Mouse (Mus musculus): ENCODE measurements around the gene Gdf11. TPM values are rescaled to one million over a fixed set of nuclear protein-coding genes. Genes with fewer than 3 reads are reported as not detected.

Gdf11 gene
- polyA plus RNA-seq, 1 experiment from 2014 or later: 62.3 TPM

GRCm38 (mm10) chr10:128900698-128901097 lies 9.2 kb upstream of the Gdf11 start, which contains the start of gene Cd63:
Gene Cd63, plus strand, starts transcription at chr10:128900989.
- DNase-seq (ENCODE audit: low read depth, low spot score) (no peak), ATAC-seq (no peak)
- ChIA-PET POLR2A (no interaction called here), CTCF (interaction anchor here (1.6 kb wide), 1 partner anchor 13 kb away, joined by 4 read pairs; no protein-coding TSS in a partner anchor)
- in situ Hi-C loops (cut with MboI; ENCODE audit: low pct_unique_long_range_greater_than_20kb): loop anchor here (25.0 kb wide), 1 partner anchor 1238 kb away; the partner anchor contains the start of genes Nab2 and Nemp1
- no peaks in the 10 kb centered on the region for H3K27me3 ChIP-seq
- TF ChIP-seq CTCF (IDR thresholded peaks at IDR 0.05): no peak

- ATAC-seq: no peak
- ChIA-PET CTCF (interaction anchor here (1.6 kb wide), 1 partner anchor 13 kb away, joined by 4 read pairs; no protein-coding TSS in a partner anchor), POLR2A (no interaction called here)
- TF ChIP-seq CTCF (IDR thresholded peaks at IDR 0.05): no peak
- in situ Hi-C loops (cut with MboI; ENCODE audit: low pct_unique_long_range_greater_than_20kb): loop anchor here (5.0 to 25.0 kb wide), 3 partner anchors 58 to 1238 kb away; partner anchors contain the start of genes Nab2 and Nemp1
- H3K27me3 ChIP-seq: no peaks in the 10 kb centered on the region
- DNase-seq (ENCODE audit: low read depth, low spot score): no peak
Observed at GRCm38 (mm10) chr10:128899759-128900490, 8.4 kb upstream of the Gdf11 start.

- no peak for DNase-seq (ENCODE audit: low read depth, low spot score)
- in situ Hi-C loops (cut with MboI; ENCODE audit: low pct_unique_long_range_greater_than_20kb): loop anchor here (5.0 kb wide), 2 partner anchors 55 to 165 kb away; no protein-coding TSS in a partner anchor
- no peak for TF ChIP-seq CTCF (IDR thresholded peaks at IDR 0.05)
- POLR2A ChIA-PET: interaction anchor here (0.8 kb wide), 1 partner anchor 14 kb away, joined by 3 read pairs; no protein-coding TSS in a partner anchor
- CTCF ChIA-PET: interaction anchor here (1.6 to 2.3 kb wide), 3 partner anchors 8 to 48 kb away, joined by 3 to 17 read pairs (median 5); no protein-coding TSS in a partner anchor
- H3K27me3 ChIP-seq: no peaks in the 10 kb centered on the region
- no peak for ATAC-seq
Observed at GRCm38 (mm10) chr10:128897501-128897900, 6.0 kb upstream of the Gdf11 start.

- no peaks in the 10 kb centered on the region for H3K27me3 ChIP-seq
- POLR2A ChIA-PET: interaction anchor here (0.7 to 1.2 kb wide), 3 partner anchors 11 to 18 kb away, joined by 3 read pairs; no protein-coding TSS in a partner anchor
- in situ Hi-C loops (cut with MboI; ENCODE audit: low pct_unique_long_range_greater_than_20kb): loop anchor here (5.0 kb wide), 2 partner anchors 55 to 165 kb away; no protein-coding TSS in a partner anchor
- CTCF ChIA-PET: interaction anchor here (1.4 to 2.7 kb wide), 8 partner anchors 9 to 48 kb away, joined by 3 to 17 read pairs (median 5); no protein-coding TSS in a partner anchor
- TF ChIP-seq CTCF (IDR thresholded peaks at IDR 0.05): no peak
- DNase-seq (ENCODE audit: low read depth, low spot score) (no peak), ATAC-seq (no peak)
Observed at GRCm38 (mm10) chr10:128896807-128897206, 5.3 kb upstream of the Gdf11 start.

- CTCF ChIA-PET: interaction anchor here (0.9 to 2.9 kb wide), 18 partner anchors 9 to 178 kb away, joined by 3 to 17 read pairs (median 5); partner anchors contain the start of genes Bloc1s1 and Rdh5
- H3K27me3 ChIP-seq: no peaks in the 10 kb centered on the region
- no peak for DNase-seq (ENCODE audit: low read depth, low spot score)
- in situ Hi-C loops (cut with MboI; ENCODE audit: low pct_unique_long_range_greater_than_20kb): loop anchor here (5.0 kb wide), 2 partner anchors 54 to 164 kb away; no protein-coding TSS in a partner anchor
- POLR2A ChIA-PET: interaction anchor here (0.6 to 1.2 kb wide), 6 partner anchors 12 to 607 kb away, joined by 3 to 4 read pairs (median 3); no protein-coding TSS in a partner anchor
- no peak for ATAC-seq
- no peak for TF ChIP-seq CTCF (IDR thresholded peaks at IDR 0.05)
Observed at GRCm38 (mm10) chr10:128895952-128896693, 4.6 kb upstream of the Gdf11 start.

GRCm38 (mm10) chr10:128895437-128895836 lies 3.9 kb upstream of the Gdf11 start:
- TF ChIP-seq CTCF (IDR thresholded peaks at IDR 0.05): peak; percentile 80
- ChIA-PET CTCF (interaction anchor here (0.7 to 2.9 kb wide), 20 partner anchors 9 to 177 kb away, joined by 3 to 17 read pairs (median 5); partner anchors contain the start of genes Bloc1s1 and Rdh5), POLR2A (interaction anchor here (0.6 to 1.1 kb wide), 4 partner anchors 13 to 606 kb away, joined by 3 to 4 read pairs (median 3); no protein-coding TSS in a partner anchor)
- in situ Hi-C loops (cut with MboI; ENCODE audit: low pct_unique_long_range_greater_than_20kb): loop anchor here (5.0 kb wide), 2 partner anchors 53 to 163 kb away; no protein-coding TSS in a partner anchor
- DNase-seq (ENCODE audit: low read depth, low spot score) (peak; percentile 63), ATAC-seq (peak; percentile 40)
- no peaks in the 10 kb centered on the region for H3K27me3 ChIP-seq

GRCm38 (mm10) chr10:128892246-128892645 lies 728 bp upstream of the Gdf11 start:
- ChIA-PET POLR2A (interaction anchor here (1.0 to 1.5 kb wide), 2 partner anchors 17 to 84 kb away, joined by 3 to 4 read pairs; no protein-coding TSS in a partner anchor), CTCF (interaction anchor here (1.1 to 1.6 kb wide), 3 partner anchors 39 to 86 kb away, joined by 3 to 6 read pairs (median 4); no protein-coding TSS in a partner anchor)
- no peak for TF ChIP-seq CTCF (IDR thresholded peaks at IDR 0.05)

GRCm38 (mm10) chr10:128890383-128891295 lies 879 bp downstream of the Gdf11 start:
- POLR2A ChIA-PET: interaction anchor here (1.0 to 1.7 kb wide), 6 partner anchors 9 to 85 kb away, joined by 3 to 5 read pairs (median 4); no protein-coding TSS in a partner anchor
- TF ChIP-seq CTCF (IDR thresholded peaks at IDR 0.05): no peak
- no peaks in the 10 kb centered on the region for H3K27me3 ChIP-seq
- no peak for DNase-seq (ENCODE audit: low read depth, low spot score)
- CTCF ChIA-PET: interaction anchor here (1.0 to 1.3 kb wide), 3 partner anchors 18 to 58 kb away, joined by 3 read pairs; no protein-coding TSS in a partner anchor
- in situ Hi-C loops (cut with MboI; ENCODE audit: low pct_unique_long_range_greater_than_20kb): no loop called here
- ATAC-seq: no peak

More at GRCm38 (mm10) chr10:128892246-128892645, 728 bp upstream of the Gdf11 start:
- ATAC-seq (no peak), DNase-seq (ENCODE audit: low read depth, low spot score) (no peak)
- in situ Hi-C loops (cut with MboI; ENCODE audit: low pct_unique_long_range_greater_than_20kb): no loop called here
- no peaks in the 10 kb centered on the region for H3K27me3 ChIP-seq

- in situ Hi-C loops (cut with MboI; ENCODE audit: low pct_unique_long_range_greater_than_20kb): no loop called here
- DNase-seq (ENCODE audit: low read depth, low spot score) (no peak), ATAC-seq (no peak)
- ChIA-PET POLR2A (interaction anchor here (1.4 to 1.7 kb wide), 2 partner anchors 9 to 14 kb away, joined by 4 to 5 read pairs; no protein-coding TSS in a partner anchor), CTCF (interaction anchor here (1.0 kb wide), 1 partner anchor 19 kb away, joined by 3 read pairs; no protein-coding TSS in a partner anchor)
- no peaks in the 10 kb centered on the region for H3K27me3 ChIP-seq
- TF ChIP-seq CTCF (IDR thresholded peaks at IDR 0.05): no peak
Observed at GRCm38 (mm10) chr10:128889846-128890245, 1.7 kb downstream of the Gdf11 start.
